Mouse (Mus musculus): ENCODE results near the gene Kcnj16.

Kcnj16 gene

DNA sequence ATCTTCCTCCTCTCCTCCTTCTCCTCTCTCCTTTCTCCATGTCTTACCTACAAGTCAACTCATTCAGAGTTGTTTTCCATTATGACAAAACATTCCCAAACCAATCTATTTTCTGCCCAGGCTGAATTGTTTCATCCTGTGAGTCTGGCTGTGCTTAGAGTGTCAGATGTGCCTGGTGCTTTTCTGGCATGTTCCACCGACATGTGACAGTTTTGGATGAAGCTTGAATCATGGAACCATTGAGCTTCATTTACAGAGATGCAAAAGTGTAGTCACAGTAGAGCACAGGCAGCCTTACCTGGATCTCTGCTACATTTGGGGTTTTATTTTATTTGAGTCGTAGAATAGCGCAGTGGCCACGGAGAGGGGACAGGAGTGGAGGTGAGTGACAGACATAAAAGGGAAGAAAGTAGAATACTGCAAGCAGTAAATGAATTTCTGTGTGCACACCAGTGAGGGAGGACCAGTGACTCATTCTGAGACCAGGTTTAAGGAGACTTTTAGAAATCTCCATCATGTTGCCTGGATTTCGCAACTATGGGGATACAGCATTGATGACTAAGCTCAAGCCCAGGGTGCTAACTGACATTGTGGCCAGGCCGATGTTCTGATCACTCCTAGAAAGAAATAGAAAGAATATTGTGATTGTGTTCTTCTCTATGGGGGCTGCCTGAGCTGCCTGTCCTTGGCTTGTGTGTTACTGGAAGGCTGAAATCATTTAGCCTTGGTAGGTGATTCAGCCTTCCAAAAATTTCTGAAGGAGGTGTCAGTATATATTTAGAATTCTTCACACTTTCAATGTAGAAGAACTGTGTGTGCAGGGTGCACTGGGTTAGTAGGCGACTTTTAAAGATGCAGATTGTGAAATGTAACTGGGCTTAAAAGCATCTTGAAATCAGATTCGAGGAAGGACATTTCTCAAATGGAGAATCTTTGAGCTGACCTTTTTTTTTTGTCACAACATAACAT is 87.3 kb downstream of the Kcnj16 start:
- intact Hi-C loops (cut with DNase I) = no loop called here

DNA sequence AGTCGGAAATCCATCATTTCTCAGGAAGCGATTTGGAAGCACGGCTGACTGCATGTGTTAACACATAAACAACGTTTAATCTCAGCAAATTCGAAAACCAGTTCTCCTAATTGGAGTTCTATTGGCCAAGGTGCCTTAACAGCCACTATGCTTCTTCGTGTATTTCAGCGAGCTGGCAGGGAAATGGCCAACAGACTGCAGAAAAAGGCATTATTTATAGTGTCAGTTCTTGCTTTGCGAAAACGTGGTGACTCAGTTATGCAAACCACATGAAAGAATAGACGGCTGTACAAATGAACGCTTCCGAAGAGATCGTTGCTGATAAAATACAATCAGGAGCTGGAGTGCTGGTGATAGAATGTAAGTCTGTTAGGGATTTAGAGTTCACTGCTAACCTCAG is 88.2 kb downstream of the Kcnj16 start:
- intact Hi-C loops (cut with DNase I) = no loop called here

DNA sequence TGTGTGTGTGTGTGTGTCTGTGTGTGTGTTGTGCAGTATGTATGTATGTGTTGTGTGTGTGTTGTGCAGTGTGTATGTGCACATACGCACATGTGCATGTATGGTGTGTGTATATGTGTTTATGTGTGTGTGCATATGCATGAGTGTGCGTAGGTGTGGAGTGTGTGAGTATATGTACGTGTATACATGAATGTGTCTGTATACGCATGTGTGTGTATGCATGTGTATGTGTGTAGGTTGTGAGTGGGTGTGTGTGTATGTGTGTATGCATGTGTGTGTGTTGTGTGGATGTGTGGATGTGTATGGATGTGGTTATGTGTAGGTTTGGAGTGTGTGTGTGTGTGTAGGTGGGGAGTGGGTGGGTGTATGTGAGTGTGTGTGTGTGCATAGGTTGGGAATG is 89.6 kb downstream of the Kcnj16 start:
- intact Hi-C loops (cut with DNase I) = no loop called here

DNA sequence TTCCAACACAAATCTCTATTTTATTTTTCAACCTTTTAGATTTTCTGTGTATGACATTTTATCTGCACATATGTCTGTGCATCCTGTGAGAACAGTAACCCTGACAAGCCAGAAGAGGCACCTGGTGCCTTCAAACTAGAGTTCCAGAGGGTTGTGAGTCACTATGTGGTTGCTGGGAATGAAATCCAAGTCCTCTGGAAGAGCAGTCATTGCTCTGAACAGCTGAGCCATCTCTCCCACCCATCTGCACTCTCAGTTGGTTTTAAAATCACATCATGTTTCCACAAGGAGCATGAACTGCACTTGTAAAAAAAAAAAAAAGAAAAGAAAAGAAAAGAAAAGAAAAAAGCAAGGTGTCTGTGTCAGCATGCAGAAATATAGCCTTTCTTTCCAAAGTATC is 91.6 kb downstream of the Kcnj16 start:
- intact Hi-C loops (cut with DNase I) = no loop called here

DNA sequence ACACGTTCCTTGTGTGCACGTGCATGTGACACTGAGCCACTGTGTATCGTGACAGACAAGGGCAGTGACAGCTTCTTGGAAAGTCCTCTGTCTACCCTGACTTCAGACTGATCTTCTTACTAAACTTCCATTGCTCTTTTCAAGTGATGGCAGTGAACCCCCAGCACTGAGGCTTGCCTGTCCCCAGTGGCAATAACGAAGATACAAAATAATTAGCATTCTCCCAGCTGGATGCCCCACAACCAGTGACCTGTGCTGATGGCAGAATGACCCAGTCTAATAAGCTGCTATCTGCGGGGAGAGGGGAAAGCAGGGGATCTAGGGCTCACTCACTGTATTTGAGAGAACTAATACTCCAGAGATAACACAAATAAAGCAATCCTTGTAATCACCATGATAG is 92.4 kb downstream of the Kcnj16 start:
- intact Hi-C loops (cut with DNase I) = no loop called here

DNA sequence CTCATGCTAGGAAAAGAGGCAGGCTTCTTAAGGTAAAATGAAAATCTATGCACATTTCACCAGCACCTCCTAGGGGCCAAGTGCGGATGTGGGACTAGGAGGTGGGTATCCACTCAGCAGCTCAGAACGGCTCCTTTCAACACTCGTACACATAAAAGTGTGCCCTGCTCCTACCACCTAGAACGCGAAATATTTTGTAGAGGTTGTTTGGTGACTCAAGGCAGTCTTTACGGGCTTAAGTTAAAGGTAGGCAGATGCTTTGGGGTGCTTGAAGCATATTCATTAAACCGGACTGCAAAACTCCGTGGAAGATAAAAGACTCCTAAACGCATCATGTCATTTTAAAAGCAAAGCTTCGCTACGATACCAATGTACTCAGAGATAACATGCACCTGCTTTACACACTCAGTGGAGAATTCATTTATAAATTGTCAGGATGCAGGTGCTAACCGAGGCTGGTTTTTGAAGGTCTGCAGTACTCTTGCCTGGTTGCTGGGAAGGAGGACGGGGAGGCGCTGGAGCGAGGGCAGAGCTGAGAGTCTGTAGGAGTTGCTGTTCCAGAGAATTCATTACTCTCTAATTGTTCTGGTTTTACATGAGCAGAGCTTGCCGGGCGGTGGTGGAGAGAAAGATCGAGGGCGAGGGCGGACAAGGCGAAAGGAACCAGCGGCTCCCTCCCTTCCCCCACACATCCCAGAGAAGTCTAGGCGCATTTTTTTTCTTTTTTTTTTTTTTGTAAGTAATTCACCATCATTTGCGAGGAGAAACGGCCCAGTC is 97.1 kb downstream of the Kcnj16 start:
- intact Hi-C loops (cut with DNase I) = loop anchor here (2.0 to 5.0 kb wide), 2 partner anchors 382 to 528 kb away; no protein-coding TSS in a partner anchor

DNA sequence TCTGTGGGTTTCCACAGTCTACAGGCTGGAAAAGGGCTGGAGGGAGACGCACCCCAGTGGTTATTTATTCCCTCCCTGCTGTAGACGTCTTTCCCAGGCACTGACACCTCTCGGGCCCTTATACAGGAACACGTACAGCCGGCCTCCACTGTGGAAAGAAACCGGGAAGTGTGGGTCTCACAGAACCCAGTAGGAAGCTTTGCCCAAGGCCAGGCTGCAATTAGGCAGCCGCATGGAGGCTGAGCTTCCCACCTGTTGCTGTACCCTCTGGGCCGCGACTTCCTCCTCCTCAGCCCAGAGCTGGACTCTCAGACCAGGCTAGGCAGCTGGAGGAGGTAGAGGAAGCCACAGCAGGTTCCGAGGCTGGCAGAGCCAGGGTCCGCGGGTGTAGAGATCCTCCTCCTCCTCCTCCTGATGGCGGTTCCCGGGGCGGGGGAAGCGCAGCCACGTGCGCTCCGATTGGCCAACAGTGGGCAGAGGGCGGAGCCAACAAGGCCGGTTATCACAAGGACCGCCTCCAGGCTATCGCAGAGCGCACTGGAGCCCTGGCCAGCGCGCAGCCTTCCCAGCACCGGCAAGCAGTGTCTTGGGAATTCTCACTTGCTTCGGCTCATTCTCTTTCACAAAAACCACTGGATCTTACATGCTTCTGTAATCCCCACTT is 97.9 kb downstream of the Kcnj16 start, which contains the start of gene Kcnj2:
Gene Kcnj2 (plus strand): TSS at position 530 of the 664 bp plus-strand sequence.
- intact Hi-C loops (cut with DNase I) = loop anchor here (2.0 to 5.0 kb wide), 2 partner anchors 382 to 529 kb away; no protein-coding TSS in a partner anchor

DNA sequence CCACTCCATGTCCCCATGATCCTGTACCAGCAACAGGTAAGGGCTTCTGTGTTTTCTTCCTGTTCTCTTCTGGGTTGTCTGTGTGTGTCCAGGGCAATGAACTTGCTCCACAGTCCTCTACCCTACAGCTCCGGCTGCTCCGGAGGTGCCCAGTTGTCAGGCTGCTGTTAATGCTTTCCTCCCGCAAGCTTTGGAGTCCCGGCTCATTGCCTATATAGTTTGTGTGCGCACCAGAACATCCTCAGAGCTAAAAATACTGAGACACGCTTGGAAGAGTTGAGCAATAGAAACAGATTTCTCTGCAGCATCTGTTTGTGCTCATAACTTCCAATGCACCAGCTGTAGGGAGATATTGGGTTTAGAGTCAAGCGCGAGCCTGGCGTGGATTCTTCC is 98.5 kb downstream of the Kcnj16 start:
- intact Hi-C loops (cut with DNase I) = loop anchor here (5.0 kb wide), 1 partner anchor 381 kb away; no protein-coding TSS in a partner anchor

DNA sequence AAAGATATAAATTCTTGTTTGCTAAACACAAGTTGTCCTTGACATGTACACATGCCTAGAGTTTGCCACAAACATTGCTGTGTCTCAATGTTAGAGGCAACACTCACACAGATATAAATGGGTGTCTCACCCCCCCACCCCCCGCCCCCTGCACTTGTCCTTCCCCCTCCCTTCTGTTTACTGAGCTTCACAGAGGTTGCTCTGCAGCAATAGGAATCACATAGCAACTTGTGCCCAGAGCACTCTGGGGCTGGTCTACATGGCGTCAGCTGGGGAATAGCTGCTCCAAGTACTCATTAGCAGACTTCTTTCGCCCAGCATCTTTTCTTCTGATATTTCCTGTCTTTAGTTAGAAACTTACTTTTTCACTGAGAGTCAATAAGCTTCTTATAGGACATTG is 100.0 kb downstream of the Kcnj16 start:
- intact Hi-C loops (cut with DNase I) = loop anchor here (5.0 kb wide), 1 partner anchor 380 kb away; no protein-coding TSS in a partner anchor

DNA sequence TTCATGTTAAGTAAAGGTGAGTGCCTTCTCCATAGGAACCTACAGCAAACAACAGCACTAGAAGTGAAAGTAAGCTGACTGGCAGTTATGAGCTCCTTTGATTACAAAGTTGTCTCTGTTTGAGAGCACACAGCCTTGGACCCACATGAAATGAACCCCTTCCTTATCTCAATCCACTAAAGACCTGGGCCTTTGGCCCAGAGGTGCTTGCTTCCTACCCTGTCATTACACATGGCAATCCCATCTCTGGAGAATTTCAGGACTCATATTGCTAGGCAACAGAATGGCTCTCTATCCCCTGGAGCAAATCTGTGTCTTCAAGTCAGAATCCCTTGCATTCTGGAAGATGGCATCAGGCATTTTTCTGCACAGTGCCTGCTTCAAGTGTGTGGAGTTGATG is 102.6 kb downstream of the Kcnj16 start:
- intact Hi-C loops (cut with DNase I) = no loop called here

DNA sequence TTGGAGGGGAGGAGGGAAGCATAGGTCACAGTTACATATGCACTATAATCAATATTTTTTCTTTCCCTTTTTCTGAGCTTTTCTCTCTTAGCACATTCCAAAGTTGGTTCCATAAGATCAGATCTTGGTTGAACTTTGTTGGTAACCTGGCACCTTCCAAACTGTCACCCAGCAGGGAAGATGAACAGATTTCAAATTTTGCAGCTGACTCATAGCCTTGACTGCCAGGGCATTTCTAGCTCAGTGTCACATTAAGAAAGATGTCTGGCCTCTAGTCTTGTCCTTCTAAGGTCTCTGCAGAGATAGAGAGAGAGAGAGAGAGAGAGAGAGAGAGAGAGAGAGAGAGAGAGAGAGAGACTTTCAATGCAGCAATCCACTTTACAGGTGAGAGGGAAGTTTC is 106.3 kb downstream of the Kcnj16 start:
- intact Hi-C loops (cut with DNase I) = no loop called here
